Mouse (Mus musculus) olfactory bulb, adult 2 months (tissue): ENCODE measurements around the gene Tktl1.

Experiments used
- CTCF ChIP-seq: fragments of 200-500 bp; IDR thresholded peaks from 2 replicates; pipeline ENCODE4 v1.5.1; 2012; ENCODE audit warnings: low read depth, mild to moderate bottlenecking, low read length, moderate library complexity; ENCODE audit not compliant: insufficient read depth
- POLR2A ChIP-seq: fragments of 200-500 bp; IDR thresholded peaks from 2 replicates; pipeline ENCODE4 v1.6.1; 2012; ENCODE audit warnings: mild to moderate bottlenecking, low read depth, low read length, moderate library complexity; ENCODE audit not compliant: insufficient read depth

DNA sequence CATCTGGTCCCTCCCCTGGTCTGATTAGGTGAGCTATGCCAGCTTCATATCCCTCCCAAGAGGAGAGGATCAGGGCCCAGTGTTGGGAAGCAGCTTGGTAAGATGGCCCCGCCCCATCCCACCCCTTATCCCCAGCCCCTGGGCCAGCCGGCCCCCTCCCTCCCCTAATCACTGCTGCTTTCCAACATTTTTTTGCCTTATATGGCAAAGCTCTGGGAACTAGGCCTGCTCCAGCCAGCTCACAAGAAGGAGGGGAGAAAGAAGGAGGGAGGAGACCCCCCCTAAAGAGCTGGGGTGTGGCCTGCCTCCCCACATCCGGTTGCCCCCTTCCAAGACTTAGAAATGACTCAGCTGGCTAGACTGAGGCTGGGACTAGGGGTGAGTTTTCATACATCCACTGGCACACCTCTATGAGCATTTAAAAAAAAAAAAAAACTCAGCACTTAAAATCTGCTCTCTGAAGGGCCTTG lies 67.6 kb downstream of the Tktl1 start:
- TF ChIP-seq CTCF (no peak), POLR2A (no peak)
